Mouse (Mus musculus) forebrain, embryonic 12.5 days (tissue): Measurements from ENCODE around the gene March6. TPM values are rescaled to one million over a fixed set of nuclear protein-coding genes. Genes with fewer than 3 reads are reported as not detected.

ENCODE experiments used
- ATAC-seq: fragments of 200-750 bp; cut with Nextera tagmentation; 2 replicates; pipeline ENCODE4 v1.8.0; 2017; ENCODE audit warnings: moderate TSS enrichment; ENCODE audit not compliant: low FRiP score
- H3K27ac ChIP-seq: fragments of 300-500 bp; sonication (generic); 2 replicates; pipeline ENCODE4 v1.5.1; 2016; ENCODE audit warnings: mild to moderate bottlenecking
- H3K27me3 ChIP-seq: fragments of 300-500 bp; sonication (generic); 2 replicates; pipeline ENCODE4 v1.6.1; 2016; ENCODE audit warnings: mild to moderate bottlenecking
- H3K36me3 ChIP-seq: fragments of 300-500 bp; sonication (generic); replicated peaks from 2 replicates; pipeline ENCODE4 v1.6.1; 2016; ENCODE audit warnings: mild to moderate bottlenecking
- H3K4me1 ChIP-seq: fragments of 300-500 bp; sonication (generic); 2 replicates; pipeline ENCODE4 v1.6.1; 2016
- H3K4me2 ChIP-seq: fragments of 300-500 bp; sonication (generic); 2 replicates; pipeline ENCODE4 v1.6.1; 2016; ENCODE audit warnings: mild to moderate bottlenecking, moderate library complexity
- H3K4me3 ChIP-seq: fragments of 300-500 bp; sonication (generic); replicated peaks from 2 replicates; pipeline ENCODE4 v1.5.1; 2016; ENCODE audit warnings: mild to moderate bottlenecking
- H3K9ac ChIP-seq: fragments of 300-500 bp; sonication (generic); 2 replicates; pipeline ENCODE4 v1.6.1; 2016; ENCODE audit warnings: mild to moderate bottlenecking
- H3K9me3 ChIP-seq: fragments of 300-500 bp; sonication (generic); 2 replicates; pipeline ENCODE4 v1.6.1; 2016
- WGBS: fragments of 180-500 bp; shearing (Covaris S2); methylation state at CpG from one replicate; pipeline ENCODE4 v1.1.7; 2016; 5-methylcytosine and 5-hydroxymethylcytosine counted together
- polyA plus RNA-seq: library from polyadenylated mRNA; unstranded; fragments of >200 nt; fragmentation: Nextera tagmentation; extraction: Ambion mirVana; gene quantifications from 2 replicates; pipeline ENCODE4 v1.2.1, GENCODE M21; 2016

March6 gene
- polyA plus RNA-seq, 1 experiment from 2014 or later: 79.0 TPM

GRCm38 (mm10) chr15:31414179-31414898 lies 116.5 kb downstream of the March6 start:
- no peak overlapping the region for H3K4me3 ChIP-seq
- H3K36me3 ChIP-seq: no peaks in the 10 kb centered on the region
- no peak overlapping the region for H3K4me2 ChIP-seq
- H3K9me3 ChIP-seq: no peaks in the 10 kb centered on the region
- WGBS: 61% methylated on average over 6 of the region's 6 CpGs
- H3K27me3 ChIP-seq: no peaks in the 10 kb centered on the region
- H3K9ac ChIP-seq: no peak overlapping the region
- H3K4me1 ChIP-seq: peaks cover 3% of the 10 kb centered on the region
- no peak for ATAC-seq
- no peak overlapping the region for H3K27ac ChIP-seq

DNA sequence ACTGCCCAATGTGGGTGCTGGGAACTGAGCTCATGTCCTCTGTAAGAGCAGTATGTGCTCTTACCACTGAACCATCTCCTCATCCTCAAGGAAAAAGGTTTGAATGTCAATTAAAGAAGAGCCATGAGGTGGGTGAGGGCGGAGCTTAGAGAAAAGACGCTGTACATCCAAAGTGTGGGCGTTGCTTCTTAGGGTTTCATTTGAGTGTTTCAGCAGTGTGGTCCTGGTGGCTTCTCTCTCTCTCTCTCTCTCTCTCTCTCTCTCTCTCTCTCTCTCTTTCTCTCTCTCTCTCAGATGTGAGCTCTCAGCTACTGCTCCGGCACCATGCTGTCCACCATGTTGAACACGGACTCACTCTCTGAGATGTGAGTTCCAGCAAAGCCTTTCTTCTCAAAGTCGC lies 117.2 kb downstream of the March6 start:
- Histone ChIP-seq H3K36me3 (no peaks in the 10 kb centered on the region), H3K4me3 (no peak overlapping the region), H3K27me3 (no peaks in the 10 kb centered on the region), H3K27ac (no peak overlapping the region), H3K4me2 (no peak overlapping the region), H3K4me1 (peaks cover 3% of the 10 kb centered on the region), H3K9me3 (no peaks in the 10 kb centered on the region), H3K9ac (no peak overlapping the region)
- no peak for ATAC-seq
- 86% methylated on average over 6 of the region's 6 CpGs for WGBS

DNA sequence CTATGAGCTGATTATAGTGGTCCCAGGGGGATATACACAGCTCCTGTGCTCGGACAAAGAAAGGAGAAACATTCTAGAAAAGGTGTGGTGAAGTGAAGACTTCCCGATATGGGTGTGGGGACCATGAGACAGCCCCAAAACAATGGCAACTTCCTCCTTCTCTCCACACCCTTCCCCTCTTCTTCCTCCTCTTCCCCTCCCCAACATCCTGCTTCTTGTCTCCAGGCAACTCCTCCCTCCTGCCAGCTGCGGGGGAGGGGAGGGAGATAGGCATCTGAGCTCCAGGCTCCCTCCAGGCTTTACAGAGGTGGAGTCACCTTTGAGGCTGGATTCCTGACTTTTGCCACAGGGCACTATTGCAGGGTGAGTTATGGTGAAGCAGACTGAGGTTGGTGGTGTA lies 117.9 kb downstream of the March6 start:
- Histone ChIP-seq H3K4me3 (no peak overlapping the region), H3K27me3 (no peaks in the 10 kb centered on the region), H3K4me1 (peaks cover 3% of the 10 kb centered on the region), H3K9ac (no peak overlapping the region), H3K4me2 (no peak overlapping the region), H3K36me3 (no peaks in the 10 kb centered on the region), H3K27ac (no peak overlapping the region), H3K9me3 (no peaks in the 10 kb centered on the region)
- no peak for ATAC-seq
- 51% methylated on average over 3 of the region's 3 CpGs for WGBS

GRCm38 (mm10) chr15:31412436-31412835 lies 118.4 kb downstream of the March6 start:
- Histone ChIP-seq H3K27ac (no peak overlapping the region), H3K4me1 (peaks cover 3% of the 10 kb centered on the region), H3K36me3 (no peaks in the 10 kb centered on the region), H3K27me3 (no peaks in the 10 kb centered on the region), H3K9ac (no peak overlapping the region), H3K4me3 (no peak overlapping the region), H3K4me2 (no peak overlapping the region), H3K9me3 (no peaks in the 10 kb centered on the region)
- 94% methylated on average over 6 of the region's 6 CpGs for WGBS
- no peak for ATAC-seq

DNA sequence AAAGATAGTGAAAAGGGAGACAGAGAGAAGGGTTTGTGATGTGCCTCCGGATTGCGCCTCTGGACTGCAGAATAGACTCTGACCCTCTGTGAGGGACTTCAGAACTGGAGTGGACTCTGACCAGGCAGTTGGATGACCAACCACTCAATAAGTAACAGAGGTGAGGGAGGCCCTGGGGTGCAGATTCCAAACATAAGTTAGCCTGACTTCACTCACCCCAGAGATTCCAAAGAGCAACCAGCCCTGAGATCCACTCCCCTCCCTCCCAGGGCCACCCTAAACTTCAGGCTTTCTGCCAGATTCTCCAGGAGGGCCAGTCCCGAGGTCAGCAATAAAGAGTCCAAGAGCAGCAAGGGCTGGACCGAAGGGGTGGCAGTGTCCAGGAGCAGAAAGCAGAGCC lies 123.4 kb downstream of the March6 start:
- Histone ChIP-seq H3K4me2 (no peak overlapping the region), H3K4me1 (peaks cover 8% of the 10 kb centered on the region), H3K36me3 (no peaks in the 10 kb centered on the region), H3K9ac (no peak overlapping the region), H3K27me3 (no peaks in the 10 kb centered on the region), H3K9me3 (no peaks in the 10 kb centered on the region), H3K4me3 (no peak overlapping the region), H3K27ac (no peak overlapping the region)
- no peak for ATAC-seq
- WGBS: 92% methylated on average over 4 of the region's 4 CpGs

DNA sequence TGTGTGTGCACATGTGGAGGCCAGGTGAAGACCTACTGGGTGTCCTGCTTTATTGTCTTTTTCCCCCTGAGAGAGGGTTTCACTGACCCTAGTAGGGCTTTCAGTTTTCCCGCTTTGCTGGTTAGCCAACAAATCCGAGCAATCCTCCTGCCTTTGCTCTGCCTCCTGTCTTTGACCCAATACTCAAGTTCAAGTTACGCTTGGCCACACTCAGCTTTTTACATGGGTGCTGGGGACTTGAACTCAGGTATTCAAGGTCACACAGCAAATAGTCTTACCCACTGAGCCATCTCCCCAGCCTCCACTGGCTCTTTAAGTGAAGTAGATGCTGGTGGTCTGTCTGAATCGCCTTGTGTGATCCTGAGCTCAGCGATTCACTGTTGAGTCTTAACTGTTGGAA lies 124.0 kb downstream of the March6 start:
- H3K4me2 ChIP-seq: no peak overlapping the region
- 94% methylated on average over 5 of the region's 5 CpGs for WGBS
- H3K27me3 ChIP-seq: no peaks in the 10 kb centered on the region
- no peak overlapping the region for H3K27ac ChIP-seq
- no peak overlapping the region for H3K9ac ChIP-seq
- ATAC-seq: no peak
- no peaks in the 10 kb centered on the region for H3K9me3 ChIP-seq
- H3K36me3 ChIP-seq: no peaks in the 10 kb centered on the region
- peaks cover 13% of the 10 kb centered on the region for H3K4me1 ChIP-seq
- H3K4me3 ChIP-seq: no peak overlapping the region

Other genes with a start within 250 kb of the March6 start
- gene Ankrd33b, start 163.3 kb downstream of the March6 start, polyA plus RNA-seq: 0.60 and 0.70 TPM in 2 replicates
- gene Ropn1l, start 77.3 kb downstream of the March6 start, polyA plus RNA-seq: 2.1 and 2.3 TPM in 2 replicates
- 1.5 and 2.1 TPM in 2 replicates for gene Cmbl, start 34.3 kb upstream of the March6 start, polyA plus RNA-seq
- gene Cct5, start 70.8 kb upstream of the March6 start, polyA plus RNA-seq: 617 and 631 TPM in 2 replicates
- 12.5 and 13.2 TPM in 2 replicates for gene Fam173b, start 70.8 kb upstream of the March6 start, polyA plus RNA-seq